Mouse (Mus musculus): ENCODE results near the gene Lyl1. TPM values are rescaled to one million over a fixed set of nuclear protein-coding genes. Genes with fewer than 3 reads are reported as not detected.
A peak's percentile ranks its signal among the peaks of the same experiment; 100 is the strongest.

Lyl1 gene
- polyA plus RNA-seq, 1 experiment from 2014 or later = 5.8 TPM

- 2% methylated on average over 20 of the region's 20 CpGs for WGBS
- H3K4me2 ChIP-seq (replicated peaks) = peak overlapping the region; percentile 81
- no peak for ATAC-seq (ENCODE audit: insufficient number of reproducible peaks, low FRiP score, low TSS enrichment, low read depth)
- H3K4me3 ChIP-seq (replicated peaks) = peak overlapping the region; percentile 60
- H3K36me3 ChIP-seq = no peaks in the 10 kb centered on the region
- H3K27me3 ChIP-seq = no peaks in the 10 kb centered on the region
- peak overlapping the region; percentile 86 for H3K9ac ChIP-seq
- H3K9me3 ChIP-seq (replicated peaks) = no peaks in the 10 kb centered on the region
- H3K4me1 ChIP-seq = peaks cover 62% of the 10 kb centered on the region
- peak overlapping the region; percentile 97 for H3K27ac ChIP-seq (replicated peaks)
Observed at GRCm38 (mm10) chr8:84660819-84661457, 40.3 kb upstream of the Lyl1 start.

GRCm38 (mm10) chr8:84661458-84661871 lies 39.8 kb upstream of the Lyl1 start:
- under 1% methylated on average over 24 of the region's 24 CpGs for WGBS
- no peak for ATAC-seq (ENCODE audit: insufficient number of reproducible peaks, low FRiP score, low TSS enrichment, low read depth)
- Histone ChIP-seq H3K9me3 (replicated peaks) (no peaks in the 10 kb centered on the region), H3K4me3 (replicated peaks) (peak overlapping the region; percentile 60), H3K4me2 (replicated peaks) (peak overlapping the region; percentile 81), H3K27ac (replicated peaks) (peak overlapping the region; percentile 97), H3K4me1 (peaks cover 62% of the 10 kb centered on the region), H3K27me3 (no peaks in the 10 kb centered on the region), H3K36me3 (no peaks in the 10 kb centered on the region), H3K9ac (peak overlapping the region; percentile 86)

GRCm38 (mm10) chr8:84661961-84662571 lies 39.2 kb upstream of the Lyl1 start:
- Histone ChIP-seq H3K36me3 (no peaks in the 10 kb centered on the region), H3K4me2 (replicated peaks) (peak overlapping the region; percentile 81), H3K27me3 (no peaks in the 10 kb centered on the region), H3K4me1 (peaks cover 58% of the 10 kb centered on the region), H3K9me3 (replicated peaks) (no peaks in the 10 kb centered on the region), H3K9ac (peak overlapping the region; percentile 86), H3K27ac (replicated peaks) (peak overlapping the region; percentile 97), H3K4me3 (replicated peaks) (peak overlapping the region; percentile 60)
- 2% methylated on average over 61 of the region's 61 CpGs for WGBS
- ATAC-seq (ENCODE audit: insufficient number of reproducible peaks, low FRiP score, low TSS enrichment, low read depth) = no peak

GRCm38 (mm10) chr8:84662581-84663065 lies 38.6 kb upstream of the Lyl1 start, which contains the start of gene Ier2:
Gene Ier2 (minus strand): TSS chr8:84662852.
- Histone ChIP-seq H3K4me2 (replicated peaks) (peak within 1 kb of the TSS; percentile 81), H3K27ac (replicated peaks) (peak within 1 kb of the TSS; percentile 97), H3K36me3 (no peaks in the 10 kb centered on the region), H3K27me3 (no peaks in the 10 kb centered on the region), H3K4me1 (peaks cover 54% of the 10 kb centered on the region), H3K9ac (peak within 1 kb of the TSS; percentile 86), H3K9me3 (replicated peaks) (no peaks in the 10 kb centered on the region), H3K4me3 (replicated peaks) (peak within 1 kb of the TSS; percentile 60)
- under 1% methylated on average over 27 of the region's 27 CpGs for WGBS
- peak; percentile 86 for ATAC-seq (ENCODE audit: insufficient number of reproducible peaks, low FRiP score, low TSS enrichment, low read depth)

- H3K4me1 ChIP-seq = peaks cover 51% of the 10 kb centered on the region
- ATAC-seq (ENCODE audit: insufficient number of reproducible peaks, low FRiP score, low TSS enrichment, low read depth) = peak; percentile 87
- no peaks in the 10 kb centered on the region for H3K27me3 ChIP-seq
- H3K36me3 ChIP-seq = 0 out of 2 replicates have a peak, but pooled peaks cover 8% of the 10 kb centered on the region
- peak overlapping the region; percentile 81 for H3K4me2 ChIP-seq (replicated peaks)
- peak overlapping the region; percentile 50 for H3K9ac ChIP-seq
- 2% methylated on average over 43 of the region's 43 CpGs for whole genome bisulfite sequencing
- H3K4me3 ChIP-seq (replicated peaks) = peak overlapping the region; percentile 60
- H3K9me3 ChIP-seq (replicated peaks) = no peaks in the 10 kb centered on the region
- peak overlapping the region; percentile 97 for H3K27ac ChIP-seq (replicated peaks)
Observed at GRCm38 (mm10) chr8:84663483-84664327, 37.6 kb upstream of the Lyl1 start.

GRCm38 (mm10) chr8:84664566-84665384 lies 36.5 kb upstream of the Lyl1 start:
- Histone ChIP-seq H3K27me3 (no peaks in the 10 kb centered on the region), H3K9ac (peak overlapping the region; percentile 50), H3K9me3 (replicated peaks) (no peaks in the 10 kb centered on the region), H3K4me2 (replicated peaks) (peak overlapping the region; percentile 81), H3K36me3 (0 out of 2 replicates have a peak, but pooled peaks cover 11% of the 10 kb centered on the region), H3K27ac (replicated peaks) (peak overlapping the region; percentile 97), H3K4me1 (peaks cover 48% of the 10 kb centered on the region), H3K4me3 (replicated peaks) (peak overlapping the region; percentile 60)
- under 1% methylated on average over 29 of the region's 29 CpGs for WGBS
- no peak; the same call in 1 of the 2 replicates for ATAC-seq (ENCODE audit: insufficient number of reproducible peaks, low FRiP score, low TSS enrichment, low read depth)

- H3K4me2 ChIP-seq (replicated peaks) = peak overlapping the region; percentile 81
- H3K4me1 ChIP-seq = peaks cover 42% of the 10 kb centered on the region
- no peak for ATAC-seq (ENCODE audit: insufficient number of reproducible peaks, low FRiP score, low TSS enrichment, low read depth)
- peak overlapping the region; percentile 97 for H3K27ac ChIP-seq (replicated peaks)
- peak overlapping the region; percentile 50 for H3K9ac ChIP-seq
- peak overlapping the region; percentile 60 for H3K4me3 ChIP-seq (replicated peaks)
- H3K36me3 ChIP-seq = 0 out of 2 replicates have a peak, but pooled peaks cover 11% of the 10 kb centered on the region
- H3K27me3 ChIP-seq = no peaks in the 10 kb centered on the region
- 1% methylated on average over 14 of the region's 14 CpGs for WGBS
- H3K9me3 ChIP-seq (replicated peaks) = no peaks in the 10 kb centered on the region
Observed at GRCm38 (mm10) chr8:84665385-84665893, 35.8 kb upstream of the Lyl1 start.

GRCm38 (mm10) chr8:84668081-84668480 lies 33.2 kb upstream of the Lyl1 start:
- 54% methylated on average over 1 of the region's 1 CpGs for WGBS
- no peak overlapping the region for H3K4me3 ChIP-seq (replicated peaks)
- ATAC-seq (ENCODE audit: insufficient number of reproducible peaks, low FRiP score, low TSS enrichment, low read depth) = no peak
- 0 out of 2 replicates have a peak overlapping the region, but pooled peaks have one; percentile 0 for H3K27ac ChIP-seq (replicated peaks)
- H3K36me3 ChIP-seq = peaks cover 35% of the 10 kb centered on the region
- no peak overlapping the region for H3K4me2 ChIP-seq (replicated peaks)
- no peak overlapping the region for H3K9ac ChIP-seq
- H3K9me3 ChIP-seq (replicated peaks) = no peaks in the 10 kb centered on the region
- H3K27me3 ChIP-seq = no peaks in the 10 kb centered on the region
- H3K4me1 ChIP-seq = peaks cover 25% of the 10 kb centered on the region

- Histone ChIP-seq H3K4me3 (replicated peaks) (no peak overlapping the region), H3K9me3 (replicated peaks) (no peaks in the 10 kb centered on the region), H3K4me1 (peaks cover 20% of the 10 kb centered on the region; the same call in 1 of the 2 replicates), H3K4me2 (replicated peaks) (no peak overlapping the region), H3K27me3 (no peaks in the 10 kb centered on the region), H3K36me3 (peaks cover 41% of the 10 kb centered on the region), H3K9ac (no peak overlapping the region), H3K27ac (replicated peaks) (0 out of 2 replicates have a peak overlapping the region, but pooled peaks have one; percentile 0)
- WGBS = 84% methylated on average over 6 of the region's 6 CpGs
- no peak for ATAC-seq (ENCODE audit: insufficient number of reproducible peaks, low FRiP score, low TSS enrichment, low read depth)
Observed at GRCm38 (mm10) chr8:84668731-84669485, 32.3 kb upstream of the Lyl1 start.

All from embryonic facial prominence, embryonic 15.5 days (tissue).